Mouse (Mus musculus): ENCODE data around the gene Olfr488.
"Not testable (repeated sequence)": the region's sequence is repeated elsewhere in the genome, so short reads cannot be mapped to it uniquely, and the experiment has no call there.

Olfr488 gene

DNA sequence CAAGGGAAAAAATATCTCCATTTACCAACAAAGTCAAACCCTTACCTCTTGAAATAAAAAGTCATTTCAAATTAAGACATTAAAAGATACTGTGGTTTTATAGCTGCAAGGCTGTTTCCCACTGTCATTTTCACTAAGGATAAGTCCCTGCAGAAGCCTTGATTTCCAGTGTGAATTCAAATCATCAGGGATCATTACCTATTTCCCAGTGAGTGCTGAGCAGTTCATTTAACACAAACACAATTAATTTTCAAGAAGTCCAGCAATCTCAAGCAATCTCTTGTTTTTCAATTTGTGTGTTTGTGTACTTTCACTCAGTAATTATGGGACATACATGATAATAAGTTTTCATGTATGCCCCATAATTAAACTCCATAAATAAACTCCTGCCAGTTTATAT is at the start of gene Olfr488:
Olfr488 (minus strand) TSS at position 101 of the 400 bp plus-strand sequence.
- DNase-seq: no peak

GRCm38 (mm10) chr7:108288834-108289233 is 30.7 kb upstream of the Olfr488 start, which contains the start of gene Olfr490:
Olfr490 (minus strand) TSS chr7:108288934.
- no peak for DNase-seq

DNA sequence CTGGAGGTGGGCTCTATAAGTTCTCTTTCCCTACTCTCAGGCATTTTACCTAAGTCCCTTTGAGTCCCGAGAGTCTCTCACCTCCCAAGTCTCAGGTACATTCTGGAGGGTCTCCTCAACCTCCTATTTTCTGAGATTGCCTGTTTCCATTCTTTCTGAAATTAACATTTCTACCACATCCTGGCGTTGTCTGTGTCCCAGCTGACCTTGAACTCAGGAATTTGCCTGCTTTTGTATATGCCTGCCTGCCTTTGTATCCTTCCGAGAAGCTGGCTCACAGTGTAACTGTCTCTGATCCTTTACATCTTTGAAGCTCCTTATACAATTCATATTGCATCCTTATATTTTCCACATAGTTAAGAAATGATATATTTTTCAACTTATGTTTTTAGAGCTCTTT is 24.6 kb downstream of the Olfr488 start:
- DNase-seq: no peak

- DNase-seq: not testable (repeated sequence)
These were observed 43.6 kb downstream of the Olfr488 start, which contains the start of gene Olfr487 for GRCm38 (mm10) chr7:108214536-108214935. Olfr487 (minus strand) TSS chr7:108214636.

Measured in lung, postnatal 14 days (tissue).